Mouse (Mus musculus): ENCODE results near the gene Slc25a13. TPM values are rescaled to one million over a fixed set of nuclear protein-coding genes. Genes with fewer than 3 reads are reported as not detected.

Gene Slc25a13
- total and polyA plus RNA-seq, 3 experiments: not detected

DNA sequence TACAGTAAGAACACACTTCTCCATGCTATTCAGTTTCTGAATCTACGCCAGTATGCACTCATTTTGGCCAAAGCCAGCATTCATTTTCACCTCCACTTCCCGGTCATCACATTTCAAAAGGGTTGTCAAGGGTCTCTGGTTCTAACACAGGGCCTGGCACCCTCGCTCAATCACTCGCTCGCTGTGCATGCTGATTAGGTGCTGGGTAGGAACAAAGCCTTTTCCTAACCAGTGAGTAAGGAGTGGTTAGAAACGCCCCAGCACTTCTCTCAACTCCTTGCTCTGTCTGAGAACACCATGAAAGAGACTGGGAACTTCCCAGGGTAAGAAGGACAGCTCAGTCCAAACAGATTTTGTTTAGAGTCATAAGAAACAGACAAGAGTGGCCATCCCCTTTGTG lies 193.0 kb downstream of the Slc25a13 start:
- Histone ChIP-seq H3K27me3 (replicated peaks) (no peaks in the 10 kb centered on the region), H3K9ac (ENCODE audit: insufficient read depth, low read depth) (no peak overlapping the region), H3K27ac (ENCODE audit: insufficient read depth, low read depth) (no peak overlapping the region), H3K4me1 (ENCODE audit: control insufficient read depth in 1 of 2, insufficient read depth in 2 of 2) (peaks cover 0 to 10% of the 10 kb centered on the region in 2 experiments; a peak in 2 of 4 replicates), H3K4me2 (ENCODE audit: insufficient read depth, low read depth, poor library complexity, severe bottlenecking) (no peak overlapping the region; the same call in 1 of the 2 replicates), H3K9me3 (replicated peaks; ENCODE audit: low read length) (no peaks in the 10 kb centered on the region), H3K79me2 (replicated peaks; ENCODE audit: control insufficient read depth, extremely low read depth, insufficient read depth, poor library complexity, severe bottlenecking) (no peaks in the 10 kb centered on the region), H3K4me3 (replicated peaks in 1 of 3; ENCODE audit: low read depth in 2 of 3, low read length in 2 of 3, poor library complexity in 1 of 3) (no peak overlapping the region), H3K36me3 (replicated peaks in 1 of 2; ENCODE audit: control insufficient read depth in 1 of 2, insufficient read depth in 1 of 2, low read length in 1 of 2) (no peaks in the 10 kb centered on the region)
- no peak for DNase-seq (ENCODE audit: extremely low read depth)
- dilution Hi-C loops (cut with MboI; ENCODE audit: extremely low pct_ligation_motif_present, extremely low pct_unique_long_range_greater_than_20kb, low sequenced_read_pairs) (no loop called here), in situ Hi-C loops (cut with MboI; ENCODE audit: low pct_ligation_motif_present, low pct_unique_long_range_greater_than_20kb, low sequenced_read_pairs) (no loop called here)
- TF ChIP-seq HCFC1 (IDR thresholded peaks at IDR 0.05; ENCODE audit: low read depth, low read length): no peak
- TF ChIP-seq NELFE (IDR thresholded peaks at IDR 0.05; ENCODE audit: low read depth, low read length): no peak
- TF ChIP-seq SMC3 (IDR thresholded peaks at IDR 0.05; ENCODE audit: low read depth, low read length): no peak

DNA sequence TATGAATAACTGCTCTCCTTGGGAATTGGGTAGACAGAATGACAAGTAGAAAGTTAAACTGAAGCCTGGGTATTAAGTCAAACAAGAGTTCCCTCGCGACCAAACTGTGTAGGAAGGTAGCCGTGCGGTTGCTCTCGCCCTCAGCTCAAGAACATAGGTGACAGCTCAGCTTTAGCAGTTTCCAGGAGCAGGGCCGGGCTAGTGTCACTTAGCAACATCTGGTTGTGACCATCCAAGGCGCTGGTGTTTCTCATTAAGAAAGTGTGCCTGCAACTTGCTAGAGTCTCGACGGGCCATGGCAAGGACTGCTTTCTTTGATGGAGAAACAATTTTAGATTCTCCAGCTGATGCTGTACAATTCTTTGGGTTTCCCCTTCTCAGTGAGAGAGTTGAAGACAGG lies 200.0 kb downstream of the Slc25a13 start:
- in situ Hi-C loops (cut with MboI; ENCODE audit: low pct_ligation_motif_present, low pct_unique_long_range_greater_than_20kb, low sequenced_read_pairs) (no loop called here), dilution Hi-C loops (cut with MboI; ENCODE audit: extremely low pct_ligation_motif_present, extremely low pct_unique_long_range_greater_than_20kb, low sequenced_read_pairs) (no loop called here)
- TF ChIP-seq MAFK (IDR thresholded peaks at IDR 0.05; ENCODE audit: insufficient replicate concordance, low read length): no peak
- no peak for TF ChIP-seq ELF1 (IDR thresholded peaks at IDR 0.05; ENCODE audit: low read depth, low read length)
- TF ChIP-seq SMC3 (IDR thresholded peaks at IDR 0.05; ENCODE audit: low read depth, low read length): no peak
- TF ChIP-seq MEF2A (IDR thresholded peaks at IDR 0.05; ENCODE audit: borderline replicate concordance, low read depth, low read length): no peak
- Histone ChIP-seq H3K27ac (ENCODE audit: insufficient read depth, low read depth) (no peak overlapping the region), H3K9me3 (replicated peaks; ENCODE audit: low read length) (no peaks in the 10 kb centered on the region), H3K9ac (ENCODE audit: insufficient read depth, low read depth) (no peak overlapping the region), H3K36me3 (replicated peaks in 1 of 2; ENCODE audit: control insufficient read depth in 1 of 2, insufficient read depth in 1 of 2, low read length in 1 of 2) (no peaks in the 10 kb centered on the region), H3K4me3 (replicated peaks in 1 of 3; ENCODE audit: low read depth in 2 of 3, low read length in 2 of 3, poor library complexity in 1 of 3) (no peak overlapping the region), H3K27me3 (replicated peaks) (no peaks in the 10 kb centered on the region), H3K79me2 (replicated peaks; ENCODE audit: control insufficient read depth, extremely low read depth, insufficient read depth, poor library complexity, severe bottlenecking) (no peaks in the 10 kb centered on the region), H3K4me1 (ENCODE audit: control insufficient read depth in 1 of 2, insufficient read depth in 2 of 2) (no peaks in the 10 kb centered on the region), H3K4me2 (ENCODE audit: insufficient read depth, low read depth, poor library complexity, severe bottlenecking) (no peak overlapping the region)
- no peak for DNase-seq (ENCODE audit: extremely low read depth)

DNA sequence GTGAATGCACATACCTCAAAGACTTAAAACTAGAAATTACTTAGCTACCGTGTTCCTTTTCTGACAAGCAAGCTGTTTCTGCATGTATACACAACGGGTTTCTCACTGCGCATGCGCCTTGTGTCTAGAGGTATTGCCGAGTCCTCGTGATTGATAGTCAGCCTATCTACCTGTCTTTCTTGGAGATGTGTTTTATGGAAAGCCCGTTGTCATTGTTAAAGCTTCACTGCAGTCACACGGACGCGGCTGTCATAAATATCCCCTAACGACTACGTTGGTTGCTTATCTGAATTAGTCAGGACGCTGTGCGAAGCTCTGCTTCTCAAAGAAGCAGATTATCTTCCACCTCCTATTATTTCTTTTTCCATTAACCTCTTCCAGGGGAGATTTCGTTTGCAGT lies 201.4 kb downstream of the Slc25a13 start:
- Histone ChIP-seq H3K27me3 (replicated peaks) (no peaks in the 10 kb centered on the region), H3K9me3 (replicated peaks; ENCODE audit: low read length) (no peaks in the 10 kb centered on the region), H3K4me1 (ENCODE audit: control insufficient read depth in 1 of 2, insufficient read depth in 2 of 2) (peaks cover 0 to 11% of the 10 kb centered on the region in 2 experiments; a peak in 3 of 4 replicates), H3K36me3 (replicated peaks in 1 of 2; ENCODE audit: control insufficient read depth in 1 of 2, insufficient read depth in 1 of 2, low read length in 1 of 2) (no peaks in the 10 kb centered on the region), H3K9ac (ENCODE audit: insufficient read depth, low read depth) (no peak overlapping the region), H3K27ac (ENCODE audit: insufficient read depth, low read depth) (no peak overlapping the region), H3K4me2 (ENCODE audit: insufficient read depth, low read depth, poor library complexity, severe bottlenecking) (no peak overlapping the region), H3K4me3 (replicated peaks in 1 of 3; ENCODE audit: low read depth in 2 of 3, low read length in 2 of 3, poor library complexity in 1 of 3) (no peak overlapping the region), H3K79me2 (replicated peaks; ENCODE audit: control insufficient read depth, extremely low read depth, insufficient read depth, poor library complexity, severe bottlenecking) (no peaks in the 10 kb centered on the region)
- in situ Hi-C loops (cut with MboI; ENCODE audit: low pct_ligation_motif_present, low pct_unique_long_range_greater_than_20kb, low sequenced_read_pairs): no loop called here
- dilution Hi-C loops (cut with MboI; ENCODE audit: extremely low pct_ligation_motif_present, extremely low pct_unique_long_range_greater_than_20kb, low sequenced_read_pairs): no loop called here
- no peak for DNase-seq (ENCODE audit: extremely low read depth)
- TF ChIP-seq HCFC1 (IDR thresholded peaks at IDR 0.05; ENCODE audit: low read depth, low read length) (no peak), JUND (conservative IDR thresholded peaks at IDR 0.05; ENCODE audit: low read depth, low read length) (no peak), JUN (IDR thresholded peaks at IDR 0.05; ENCODE audit: insufficient read depth, low read depth, low read length) (no peak), SMC3 (IDR thresholded peaks at IDR 0.05; ENCODE audit: low read depth, low read length) (no peak), USF2 (conservative IDR thresholded peaks at IDR 0.05; ENCODE audit: low read depth, low read length) (no peak)
